Mouse (Mus musculus) liver, embryonic 12.5 days (tissue): ENCODE measurements around the gene Chd9. TPM values are rescaled to one million over a fixed set of nuclear protein-coding genes. Genes with fewer than 3 reads are reported as not detected.

Experiments used
- ATAC-seq: fragments of 200-750 bp; cut with Nextera tagmentation; 2 replicates; pipeline ENCODE4 v1.8.0; 2017; ENCODE audit warnings: moderate number of reproducible peaks, mild to moderate bottlenecking, moderate library complexity
- H3K27ac ChIP-seq: fragments of 300-500 bp; sonication (generic); 2 replicates; pipeline ENCODE4 v1.5.1; 2016; ENCODE audit warnings: mild to moderate bottlenecking
- H3K27me3 ChIP-seq: fragments of 300-500 bp; sonication (generic); replicated peaks from 2 replicates; pipeline ENCODE4 v1.6.1; 2016; ENCODE audit warnings: mild to moderate bottlenecking, moderate library complexity
- H3K36me3 ChIP-seq: fragments of 300-500 bp; sonication (generic); 2 replicates; pipeline ENCODE4 v1.6.1; 2016; ENCODE audit warnings: mild to moderate bottlenecking, moderate library complexity
- H3K4me1 ChIP-seq: fragments of 300-500 bp; sonication (generic); 2 replicates; pipeline ENCODE4 v1.6.1; 2016
- H3K4me2 ChIP-seq: fragments of 300-500 bp; sonication (generic); 2 replicates; pipeline ENCODE4 v1.6.1; 2016; ENCODE audit warnings: mild to moderate bottlenecking, moderate library complexity
- H3K4me3 ChIP-seq: fragments of 300-500 bp; sonication (generic); 2 replicates; pipeline ENCODE4 v1.5.1; 2016; ENCODE audit warnings: mild to moderate bottlenecking, moderate library complexity
- H3K9ac ChIP-seq: fragments of 300-500 bp; sonication (generic); 2 replicates; pipeline ENCODE4 v1.6.1; 2016; ENCODE audit warnings: mild to moderate bottlenecking, moderate library complexity
- H3K9me3 ChIP-seq: fragments of 300-500 bp; sonication (generic); replicated peaks from 2 replicates; pipeline ENCODE4 v1.6.1; 2016; ENCODE audit warnings: mild to moderate bottlenecking, moderate library complexity
- WGBS: fragments of 180-500 bp; shearing (Covaris S2); methylation state at CpG from one replicate; pipeline ENCODE4 v1.1.7; 2016; ENCODE audit not compliant: insufficient replicate concordance; 5-methylcytosine and 5-hydroxymethylcytosine counted together
- polyA plus RNA-seq: library from polyadenylated mRNA; unstranded; fragments of >200 nt; fragmentation: Nextera tagmentation; extraction: Ambion mirVana; gene quantifications from 2 replicates; pipeline ENCODE4 v1.2.1, GENCODE M21; 2016

Gene Chd9
- polyA plus RNA-seq, 1 experiment from 2014 or later, result 15.2 TPM

GRCm38 (mm10) chr8:90843127-90843526 lies 15.0 kb downstream of the Chd9 start:
- 68% methylated on average over 6 of the region's 6 CpGs for WGBS
- Histone ChIP-seq H3K9ac (no peak overlapping the region), H3K9me3 (no peaks in the 10 kb centered on the region), H3K27ac (no peak overlapping the region), H3K27me3 (no peaks in the 10 kb centered on the region), H3K36me3 (no peaks in the 10 kb centered on the region), H3K4me3 (no peak overlapping the region), H3K4me2 (no peak overlapping the region), H3K4me1 (no peaks in the 10 kb centered on the region)
- ATAC-seq, result no peak

DNA sequence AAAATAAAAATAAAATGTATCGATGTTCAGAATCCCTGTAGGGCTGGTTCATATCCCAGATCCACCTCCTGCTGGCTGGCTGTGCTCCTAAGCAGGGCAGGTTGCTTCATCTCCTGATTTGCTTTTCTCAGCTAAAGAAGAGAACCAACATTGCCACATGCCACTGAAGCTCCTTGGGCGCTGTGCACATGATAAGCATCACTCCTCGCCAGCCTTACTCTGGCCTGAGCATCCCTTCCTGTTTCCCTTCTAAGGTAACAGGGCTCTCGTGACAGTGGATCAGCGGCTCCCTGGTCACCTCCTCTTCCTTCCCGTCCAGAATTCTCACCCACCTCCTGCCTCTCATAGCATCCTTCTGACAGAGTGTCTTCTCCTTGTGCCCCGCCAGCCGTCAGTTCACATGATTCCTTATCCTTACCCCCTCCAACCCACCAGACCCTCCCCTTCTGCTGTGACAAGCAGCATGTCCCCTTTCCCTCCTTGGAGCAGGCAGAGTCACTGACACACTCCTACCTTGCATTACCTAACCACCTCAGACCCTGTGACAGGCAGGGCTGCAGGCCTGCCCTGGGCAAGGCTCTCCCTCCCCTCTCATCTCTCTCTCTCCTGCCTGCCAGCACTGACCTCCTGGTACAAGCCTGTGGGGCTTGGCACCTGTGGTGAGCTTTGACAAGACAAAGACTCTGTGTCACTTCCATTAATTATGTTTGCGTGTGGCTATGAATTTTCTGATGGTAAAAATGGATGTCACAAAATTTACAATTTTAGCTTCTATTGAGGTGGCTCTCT lies 16.2 kb downstream of the Chd9 start:
- Histone ChIP-seq H3K4me3 (no peak overlapping the region), H3K9ac (no peak overlapping the region), H3K36me3 (no peaks in the 10 kb centered on the region), H3K4me1 (no peaks in the 10 kb centered on the region), H3K9me3 (no peaks in the 10 kb centered on the region), H3K27ac (no peak overlapping the region), H3K27me3 (no peaks in the 10 kb centered on the region), H3K4me2 (no peak overlapping the region)
- WGBS, result 58% methylated on average over 9 of the region's 9 CpGs
- ATAC-seq, result no peak

GRCm38 (mm10) chr8:90847980-90848379 lies 19.8 kb downstream of the Chd9 start:
- WGBS, result 71% methylated on average over 7 of the region's 7 CpGs
- H3K9ac ChIP-seq, result no peak overlapping the region
- ATAC-seq, result no peak

DNA sequence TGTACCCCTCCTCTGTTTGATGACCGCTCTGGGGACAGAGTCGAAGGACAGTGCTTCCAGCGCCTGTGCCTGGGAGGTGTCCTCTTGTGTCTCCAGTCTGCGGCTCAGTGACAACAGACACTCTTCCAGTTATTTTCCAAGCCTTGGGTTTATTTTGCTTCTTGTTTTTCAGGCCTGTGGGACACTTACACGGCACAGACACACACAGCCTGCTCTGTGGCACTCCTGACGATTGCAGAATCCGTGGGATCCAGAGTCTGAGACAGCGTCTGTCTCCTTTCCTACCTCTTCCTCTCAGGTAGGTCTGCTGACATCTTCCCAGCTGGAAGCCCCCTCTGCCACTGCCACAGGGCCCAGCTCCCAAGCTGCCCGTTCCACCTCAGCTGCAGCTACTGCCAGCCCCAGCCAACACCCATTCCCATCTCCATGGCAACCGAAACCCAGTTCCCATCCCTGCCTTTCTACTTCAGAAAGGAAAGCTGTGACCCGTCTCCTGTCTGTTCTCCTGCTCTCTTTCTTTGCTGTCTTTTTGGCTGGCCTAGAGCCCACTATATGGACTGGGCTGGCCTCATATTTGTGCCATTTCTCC lies 21.4 kb downstream of the Chd9 start:
- Histone ChIP-seq H3K4me1 (peaks cover 4% of the 10 kb centered on the region), H3K27ac (no peak overlapping the region), H3K27me3 (no peaks in the 10 kb centered on the region), H3K4me2 (no peak overlapping the region), H3K9ac (no peak overlapping the region), H3K9me3 (no peaks in the 10 kb centered on the region), H3K4me3 (no peak overlapping the region), H3K36me3 (no peaks in the 10 kb centered on the region)
- no peak for ATAC-seq
- WGBS, result 67% methylated on average over 11 of the region's 11 CpGs

More at GRCm38 (mm10) chr8:90847980-90848379, 19.8 kb downstream of the Chd9 start:
- no peaks in the 10 kb centered on the region for H3K27me3 ChIP-seq
- no peak overlapping the region for H3K27ac ChIP-seq
- H3K4me3 ChIP-seq, result no peak overlapping the region
- H3K9me3 ChIP-seq, result no peaks in the 10 kb centered on the region
- H3K4me1 ChIP-seq, result no peaks in the 10 kb centered on the region
- no peaks in the 10 kb centered on the region for H3K36me3 ChIP-seq
- H3K4me2 ChIP-seq, result no peak overlapping the region

DNA sequence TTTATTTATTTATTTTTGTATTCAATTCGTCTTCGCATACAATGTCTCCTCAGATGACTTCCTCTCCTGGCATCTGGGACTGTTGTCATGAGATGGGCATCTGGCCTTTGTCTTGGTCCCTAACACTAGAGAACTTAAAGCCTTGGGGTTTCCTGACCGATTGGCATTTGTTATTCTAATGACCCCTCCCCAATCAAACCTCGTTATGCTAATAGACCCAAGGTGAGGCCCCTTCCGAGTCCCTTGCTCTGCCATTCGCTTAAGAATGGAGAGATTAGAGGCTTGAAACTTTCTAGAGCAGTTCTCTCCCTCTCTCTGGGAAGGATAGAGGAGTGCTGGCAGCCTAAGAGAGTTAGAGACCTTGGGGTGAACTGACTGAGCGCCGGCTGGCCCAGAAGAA lies 23.4 kb downstream of the Chd9 start:
- Histone ChIP-seq H3K27ac (no peak overlapping the region), H3K27me3 (no peaks in the 10 kb centered on the region), H3K9me3 (no peaks in the 10 kb centered on the region), H3K4me1 (peaks cover 11% of the 10 kb centered on the region), H3K4me3 (no peak overlapping the region), H3K4me2 (no peak overlapping the region), H3K9ac (no peak overlapping the region), H3K36me3 (no peaks in the 10 kb centered on the region)
- no peak for ATAC-seq
- WGBS, result 61% methylated on average over 8 of the region's 8 CpGs

GRCm38 (mm10) chr8:90853971-90854670 lies 26.0 kb downstream of the Chd9 start:
- Histone ChIP-seq H3K4me2 (peak overlapping the region; percentile 19; the same call in 1 of the 2 replicates), H3K36me3 (no peaks in the 10 kb centered on the region), H3K9me3 (no peaks in the 10 kb centered on the region), H3K4me3 (no peak overlapping the region), H3K27ac (no peak overlapping the region), H3K27me3 (no peaks in the 10 kb centered on the region), H3K4me1 (peaks cover 11% of the 10 kb centered on the region), H3K9ac (no peak overlapping the region)
- ATAC-seq, result no peak
- 70% methylated on average over 9 of the region's 9 CpGs for WGBS

GRCm38 (mm10) chr8:90854671-90855161 lies 26.6 kb downstream of the Chd9 start:
- 20% methylated on average over 10 of the region's 10 CpGs for WGBS
- ATAC-seq, result no peak

DNA sequence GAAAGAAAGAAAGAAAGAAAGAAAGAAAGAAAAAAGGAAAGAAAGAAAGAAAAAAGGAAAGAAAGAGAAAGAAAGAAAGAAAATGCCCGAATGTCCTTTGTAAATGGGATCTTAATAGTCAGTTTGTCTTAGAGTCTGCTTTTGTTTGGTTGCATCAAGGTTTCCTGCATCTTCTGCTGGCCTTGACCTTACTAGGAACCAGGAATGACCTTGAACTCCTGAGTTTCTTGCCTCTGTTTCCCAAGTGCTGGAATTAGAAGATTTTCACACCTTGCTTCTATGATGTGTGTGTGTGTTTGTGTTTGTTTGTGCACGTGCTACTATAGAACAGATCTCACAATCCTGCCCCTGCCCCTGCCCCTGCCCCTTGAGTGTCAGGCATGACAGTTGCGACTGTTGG lies 28.0 kb downstream of the Chd9 start:
- Histone ChIP-seq H3K36me3 (no peaks in the 10 kb centered on the region), H3K27me3 (no peaks in the 10 kb centered on the region), H3K9ac (no peak overlapping the region), H3K4me3 (no peak overlapping the region), H3K9me3 (no peaks in the 10 kb centered on the region), H3K4me1 (peaks cover 12% of the 10 kb centered on the region), H3K4me2 (no peak overlapping the region), H3K27ac (no peak overlapping the region)
- no peak for ATAC-seq
- WGBS, result 67% methylated on average over 3 of the region's 3 CpGs

More at GRCm38 (mm10) chr8:90854671-90855161, 26.6 kb downstream of the Chd9 start:
- H3K4me2 ChIP-seq, result peak overlapping the region; percentile 19; the same call in 1 of the 2 replicates
- peaks cover 11% of the 10 kb centered on the region for H3K4me1 ChIP-seq
- H3K36me3 ChIP-seq, result no peaks in the 10 kb centered on the region
- H3K9ac ChIP-seq, result no peak overlapping the region
- H3K9me3 ChIP-seq, result no peaks in the 10 kb centered on the region
- H3K27ac ChIP-seq, result no peak overlapping the region
- H3K4me3 ChIP-seq, result no peak overlapping the region
- no peaks in the 10 kb centered on the region for H3K27me3 ChIP-seq

- no peak overlapping the region for H3K27ac ChIP-seq
- no peaks in the 10 kb centered on the region for H3K27me3 ChIP-seq
- H3K9me3 ChIP-seq, result no peaks in the 10 kb centered on the region
- ATAC-seq, result no peak
- no peak overlapping the region for H3K9ac ChIP-seq
- no peak overlapping the region for H3K4me3 ChIP-seq
- H3K4me2 ChIP-seq, result no peak overlapping the region
- 25% methylated on average over 1 of the region's 1 CpGs for WGBS
- H3K4me1 ChIP-seq, result peaks cover 20% of the 10 kb centered on the region
- no peaks in the 10 kb centered on the region for H3K36me3 ChIP-seq
Observed at GRCm38 (mm10) chr8:90856952-90857351, 28.8 kb downstream of the Chd9 start.

DNA sequence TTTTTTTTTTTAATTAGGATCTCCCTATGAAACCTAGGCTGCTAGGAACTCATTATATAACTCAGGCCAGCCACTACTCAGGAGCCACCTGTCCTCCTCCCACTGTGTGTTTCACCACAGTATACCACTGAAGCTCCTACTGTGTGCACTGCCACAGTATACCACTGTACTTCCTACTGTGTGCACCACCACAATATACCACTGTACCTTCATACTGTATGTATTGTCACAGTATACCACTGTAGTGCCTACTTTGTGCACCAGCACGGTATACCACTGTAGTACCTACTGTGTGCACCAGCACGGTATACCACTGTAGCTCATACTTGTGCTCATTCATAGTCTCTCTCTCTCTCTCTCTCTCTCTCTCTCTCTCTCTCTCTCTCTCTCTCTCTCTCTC lies 29.9 kb downstream of the Chd9 start:
- no peak overlapping the region for H3K9ac ChIP-seq
- no peak for ATAC-seq
- H3K36me3 ChIP-seq, result no peaks in the 10 kb centered on the region
- 83% methylated on average over 2 of the region's 2 CpGs for WGBS
- no peaks in the 10 kb centered on the region for H3K27me3 ChIP-seq
- H3K9me3 ChIP-seq, result no peaks in the 10 kb centered on the region
- peaks cover 28% of the 10 kb centered on the region for H3K4me1 ChIP-seq
- H3K27ac ChIP-seq, result no peak overlapping the region
- H3K4me3 ChIP-seq, result no peak overlapping the region
- no peak overlapping the region for H3K4me2 ChIP-seq

- Histone ChIP-seq H3K9me3 (no peaks in the 10 kb centered on the region), H3K27ac (no peak overlapping the region), H3K4me2 (peak overlapping the region; percentile 4), H3K36me3 (no peaks in the 10 kb centered on the region), H3K9ac (no peak overlapping the region), H3K4me1 (peaks cover 17% of the 10 kb centered on the region), H3K4me3 (no peak overlapping the region), H3K27me3 (no peaks in the 10 kb centered on the region)
- no peak for ATAC-seq
- 16% methylated on average over 9 of the region's 9 CpGs for WGBS
Observed at GRCm38 (mm10) chr8:90861266-90861944, 33.3 kb downstream of the Chd9 start.
